Mouse (Mus musculus) limb, embryonic 13.5 days (tissue): ENCODE measurements around the gene Ppp4r3b. TPM values are rescaled to one million over a fixed set of nuclear protein-coding genes. Genes with fewer than 3 reads are reported as not detected.

Experiments used
- ATAC-seq: fragments of 200-750 bp; cut with Nextera tagmentation; 2 replicates; pipeline ENCODE4 v1.8.0; 2017; ENCODE audit warnings: low read depth, moderate number of reproducible peaks, moderate TSS enrichment; ENCODE audit not compliant: low FRiP score
- H3K27ac ChIP-seq: fragments of 300-500 bp; sonication (generic); 2 replicates; pipeline ENCODE4 v1.5.1; 2015; ENCODE audit warnings: inconsistent platforms, mild to moderate bottlenecking, moderate library complexity
- H3K27me3 ChIP-seq: fragments of 300-500 bp; sonication (generic); 2 replicates; pipeline ENCODE4 v1.6.1; 2015; ENCODE audit warnings: mild to moderate bottlenecking, inconsistent platforms
- H3K36me3 ChIP-seq: fragments of 300-500 bp; sonication (generic); 2 replicates; pipeline ENCODE4 v1.6.1; 2015; ENCODE audit warnings: inconsistent platforms, mild to moderate bottlenecking, moderate library complexity
- H3K4me1 ChIP-seq: fragments of 300-500 bp; sonication (generic); 2 replicates; pipeline ENCODE4 v1.6.1; 2015; ENCODE audit warnings: inconsistent platforms
- H3K4me2 ChIP-seq: fragments of 300-500 bp; sonication (generic); replicated peaks from 2 replicates; pipeline ENCODE4 v1.6.1; 2015; ENCODE audit warnings: inconsistent platforms, mild to moderate bottlenecking, moderate library complexity
- H3K4me3 ChIP-seq: fragments of 300-500 bp; sonication (generic); 2 replicates; pipeline ENCODE4 v1.5.1; 2015; ENCODE audit warnings: moderate library complexity, mild to moderate bottlenecking, inconsistent platforms
- H3K9ac ChIP-seq: fragments of 300-500 bp; sonication (generic); 2 replicates; pipeline ENCODE4 v1.6.1; 2015; ENCODE audit warnings: mild to moderate bottlenecking, inconsistent platforms
- H3K9me3 ChIP-seq: fragments of 300-500 bp; sonication (generic); 2 replicates; pipeline ENCODE4 v1.6.1; 2016; ENCODE audit warnings: inconsistent platforms
- WGBS: fragments of 180-500 bp; shearing (Covaris S2); methylation state at CpG from one replicate; pipeline ENCODE4 v1.1.7; 2015; 5-methylcytosine and 5-hydroxymethylcytosine counted together
- polyA plus RNA-seq: library from polyadenylated mRNA; unstranded; fragments of >200 nt; fragmentation: Nextera tagmentation; extraction: Ambion mirVana; gene quantifications from 2 replicates; pipeline ENCODE4 v1.2.1, GENCODE M21; 2015

Ppp4r3b gene
- polyA plus RNA-seq, 1 experiment from 2014 or later = 104 TPM

GRCm38 (mm10) chr11:29181751-29182150 lies 9.1 kb downstream of the Ppp4r3b start:
- Histone ChIP-seq H3K9ac (no peak overlapping the region), H3K36me3 (peaks cover 45% of the 10 kb centered on the region), H3K4me2 (no peak overlapping the region), H3K27me3 (no peaks in the 10 kb centered on the region), H3K9me3 (no peaks in the 10 kb centered on the region), H3K27ac (no peak overlapping the region), H3K4me1 (no peaks in the 10 kb centered on the region), H3K4me3 (no peak overlapping the region)
- ATAC-seq = no peak
- WGBS = 96% methylated on average over 5 of the region's 5 CpGs

- no peaks in the 10 kb centered on the region for H3K9me3 ChIP-seq
- no peak overlapping the region for H3K4me2 ChIP-seq
- no peak for ATAC-seq
- H3K36me3 ChIP-seq = peaks cover 55% of the 10 kb centered on the region
- H3K9ac ChIP-seq = no peak overlapping the region
- H3K4me3 ChIP-seq = no peak overlapping the region
- WGBS = 83% methylated on average over 2 of the region's 2 CpGs
- no peak overlapping the region for H3K27ac ChIP-seq
- H3K27me3 ChIP-seq = no peaks in the 10 kb centered on the region
- no peaks in the 10 kb centered on the region for H3K4me1 ChIP-seq
Observed at GRCm38 (mm10) chr11:29188981-29189380, 16.3 kb downstream of the Ppp4r3b start.

GRCm38 (mm10) chr11:29203653-29204052 lies 31.0 kb downstream of the Ppp4r3b start:
- H3K4me3 ChIP-seq = no peak overlapping the region
- H3K27me3 ChIP-seq = no peaks in the 10 kb centered on the region
- H3K9me3 ChIP-seq = no peaks in the 10 kb centered on the region
- 81% methylated on average over 5 of the region's 5 CpGs for WGBS
- H3K4me1 ChIP-seq = no peaks in the 10 kb centered on the region
- H3K36me3 ChIP-seq = peaks cover 48% of the 10 kb centered on the region
- no peak for ATAC-seq
- no peak overlapping the region for H3K9ac ChIP-seq
- H3K4me2 ChIP-seq = no peak overlapping the region
- H3K27ac ChIP-seq = no peak overlapping the region

GRCm38 (mm10) chr11:29209774-29210173 lies 37.1 kb downstream of the Ppp4r3b start:
- ATAC-seq = no peak
- Histone ChIP-seq H3K9me3 (no peaks in the 10 kb centered on the region), H3K27ac (no peak overlapping the region), H3K9ac (no peak overlapping the region), H3K36me3 (peaks cover 40% of the 10 kb centered on the region), H3K4me3 (no peak overlapping the region), H3K4me2 (no peak overlapping the region), H3K27me3 (no peaks in the 10 kb centered on the region), H3K4me1 (no peaks in the 10 kb centered on the region)
- 97% methylated on average over 2 of the region's 2 CpGs for WGBS

GRCm38 (mm10) chr11:29216196-29216595 lies 43.5 kb downstream of the Ppp4r3b start:
- Histone ChIP-seq H3K27me3 (no peaks in the 10 kb centered on the region), H3K36me3 (peaks cover 65% of the 10 kb centered on the region), H3K9me3 (no peaks in the 10 kb centered on the region), H3K4me3 (no peak overlapping the region), H3K27ac (no peak overlapping the region), H3K9ac (no peak overlapping the region), H3K4me1 (no peaks in the 10 kb centered on the region), H3K4me2 (no peak overlapping the region)
- ATAC-seq = no peak
- WGBS = 94% methylated on average over 2 of the region's 2 CpGs

- H3K27ac ChIP-seq = no peak overlapping the region
- no peak for ATAC-seq
- H3K4me3 ChIP-seq = no peak overlapping the region
- no peaks in the 10 kb centered on the region for H3K27me3 ChIP-seq
- no peaks in the 10 kb centered on the region for H3K4me1 ChIP-seq
- no peaks in the 10 kb centered on the region for H3K9me3 ChIP-seq
- peaks cover 73% of the 10 kb centered on the region for H3K36me3 ChIP-seq
- no peak overlapping the region for H3K4me2 ChIP-seq
- no peak overlapping the region for H3K9ac ChIP-seq
Observed at GRCm38 (mm10) chr11:29219055-29219454, 46.4 kb downstream of the Ppp4r3b start.

- no peak overlapping the region for H3K9ac ChIP-seq
- peaks cover 59% of the 10 kb centered on the region for H3K36me3 ChIP-seq
- no peak overlapping the region for H3K4me2 ChIP-seq
- WGBS = 94% methylated on average over 5 of the region's 5 CpGs
- H3K27ac ChIP-seq = no peak overlapping the region
- no peaks in the 10 kb centered on the region for H3K9me3 ChIP-seq
- no peak for ATAC-seq
- H3K27me3 ChIP-seq = no peaks in the 10 kb centered on the region
- H3K4me1 ChIP-seq = no peaks in the 10 kb centered on the region
- no peak overlapping the region for H3K4me3 ChIP-seq
Observed at GRCm38 (mm10) chr11:29222310-29222709, 49.6 kb downstream of the Ppp4r3b start.

- WGBS = 87% methylated on average over 2 of the region's 2 CpGs
- peaks cover 70% of the 10 kb centered on the region for H3K36me3 ChIP-seq
- no peak for ATAC-seq
Observed at GRCm38 (mm10) chr11:29224754-29225153, 52.1 kb downstream of the Ppp4r3b start.

GRCm38 (mm10) chr11:29228957-29229356 lies 56.3 kb downstream of the Ppp4r3b start:
- H3K27ac ChIP-seq = no peak overlapping the region
- 92% methylated on average over 2 of the region's 2 CpGs for WGBS
- no peaks in the 10 kb centered on the region for H3K9me3 ChIP-seq
- no peak for ATAC-seq
- H3K4me2 ChIP-seq = no peak overlapping the region
- H3K9ac ChIP-seq = no peak overlapping the region
- H3K27me3 ChIP-seq = no peaks in the 10 kb centered on the region
- no peak overlapping the region for H3K4me3 ChIP-seq
- H3K4me1 ChIP-seq = no peaks in the 10 kb centered on the region
- peaks cover 56% of the 10 kb centered on the region for H3K36me3 ChIP-seq

More at GRCm38 (mm10) chr11:29224754-29225153, 52.1 kb downstream of the Ppp4r3b start:
- Histone ChIP-seq H3K4me1 (no peaks in the 10 kb centered on the region), H3K27me3 (no peaks in the 10 kb centered on the region), H3K27ac (no peak overlapping the region), H3K4me3 (no peak overlapping the region), H3K9me3 (no peaks in the 10 kb centered on the region), H3K4me2 (no peak overlapping the region), H3K9ac (no peak overlapping the region)

GRCm38 (mm10) chr11:29233569-29233968 lies 60.9 kb downstream of the Ppp4r3b start:
- ATAC-seq = no peak
- Histone ChIP-seq H3K27me3 (no peaks in the 10 kb centered on the region), H3K27ac (no peak overlapping the region), H3K9ac (no peak overlapping the region), H3K36me3 (peaks cover 36% of the 10 kb centered on the region), H3K4me1 (no peaks in the 10 kb centered on the region), H3K9me3 (no peaks in the 10 kb centered on the region), H3K4me2 (no peak overlapping the region), H3K4me3 (no peak overlapping the region)
- 44% methylated on average over 1 of the region's 1 CpGs for WGBS

- Histone ChIP-seq H3K4me2 (no peak overlapping the region), H3K4me1 (no peaks in the 10 kb centered on the region), H3K27me3 (no peaks in the 10 kb centered on the region), H3K9ac (no peak overlapping the region), H3K36me3 (peaks cover 27% of the 10 kb centered on the region), H3K9me3 (no peaks in the 10 kb centered on the region), H3K4me3 (no peak overlapping the region), H3K27ac (no peak overlapping the region)
- ATAC-seq = no peak
Observed at GRCm38 (mm10) chr11:29237364-29237763, 64.7 kb downstream of the Ppp4r3b start.

- Histone ChIP-seq H3K27ac (no peak overlapping the region), H3K4me3 (no peak overlapping the region), H3K9me3 (no peaks in the 10 kb centered on the region), H3K36me3 (peaks cover 27% of the 10 kb centered on the region), H3K9ac (no peak overlapping the region), H3K4me1 (no peaks in the 10 kb centered on the region), H3K27me3 (no peaks in the 10 kb centered on the region), H3K4me2 (no peak overlapping the region)
- no peak for ATAC-seq
Observed at GRCm38 (mm10) chr11:29238047-29238446, 65.4 kb downstream of the Ppp4r3b start.

- Histone ChIP-seq H3K27ac (no peak overlapping the region), H3K9me3 (no peaks in the 10 kb centered on the region), H3K9ac (no peak overlapping the region), H3K4me3 (no peak overlapping the region), H3K36me3 (peaks cover 25% of the 10 kb centered on the region), H3K4me1 (no peaks in the 10 kb centered on the region), H3K27me3 (no peaks in the 10 kb centered on the region), H3K4me2 (no peak overlapping the region)
- 87% methylated on average over 3 of the region's 3 CpGs for WGBS
- ATAC-seq = no peak
Observed at GRCm38 (mm10) chr11:29238551-29238950, 65.9 kb downstream of the Ppp4r3b start.
